Mouse (Mus musculus): ENCODE data around the gene Zfp629.
"Not testable (repeated sequence)": the region's sequence is repeated elsewhere in the genome, so short reads cannot be mapped to it uniquely, and the experiment has no call there.

Zfp629 gene

DNA sequence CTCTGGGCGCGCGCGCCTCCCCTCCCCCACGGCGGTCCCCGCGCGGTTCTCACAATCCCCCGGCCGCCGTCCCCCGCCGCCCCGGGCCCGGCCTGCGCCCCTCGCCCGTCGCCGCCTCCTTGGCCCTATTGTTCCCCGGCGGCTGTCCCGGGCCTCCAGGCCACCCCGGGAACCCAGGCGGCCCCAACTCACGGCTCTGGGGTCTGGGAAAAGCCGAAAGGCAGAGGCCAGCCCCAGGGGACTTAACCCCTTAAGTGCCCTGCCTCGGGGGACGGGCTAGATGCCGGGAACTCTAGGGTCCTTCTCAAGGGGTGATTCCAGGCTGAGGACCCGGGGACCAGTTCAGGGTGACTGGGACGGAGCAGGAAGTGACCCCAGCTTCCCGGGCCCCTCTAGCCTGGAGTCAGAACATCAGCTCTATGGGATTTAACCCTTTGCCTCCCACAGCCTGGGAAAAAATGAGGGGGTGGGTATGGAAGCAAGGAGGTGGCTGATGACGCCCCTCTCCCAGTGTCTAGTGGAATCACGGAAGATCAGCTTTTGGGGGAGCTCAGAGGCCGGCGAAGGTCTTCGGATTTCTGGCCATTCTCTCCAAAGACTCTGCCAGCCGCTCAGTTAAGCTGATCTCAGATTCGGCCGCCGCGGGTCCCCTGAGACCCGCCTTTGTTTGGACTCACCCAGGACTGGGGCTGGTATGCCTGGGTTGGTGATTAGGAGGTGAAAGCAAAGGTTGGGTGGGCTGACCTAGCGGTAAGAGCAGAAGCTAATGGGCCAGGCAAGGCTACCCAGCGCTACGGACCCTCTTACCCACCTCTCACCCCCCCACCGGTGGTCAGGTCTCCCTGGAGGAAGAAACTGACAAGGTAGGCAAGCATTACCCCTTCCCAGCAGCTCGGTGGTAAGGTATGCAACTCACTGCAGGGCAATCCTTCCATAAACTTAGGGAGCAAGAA lies at the start of gene Zfp629:
Gene Zfp629, minus strand, starts transcription at position 907 of the 953 bp plus-strand sequence.
- DNase-seq (ENCODE audit: low read depth, low spot score): peak; percentile 42

GRCm38 (mm10) chr7:127662926-127663325 lies 47.3 kb upstream of the Zfp629 start:
- no peak for DNase-seq (ENCODE audit: low read depth, low spot score)

DNA sequence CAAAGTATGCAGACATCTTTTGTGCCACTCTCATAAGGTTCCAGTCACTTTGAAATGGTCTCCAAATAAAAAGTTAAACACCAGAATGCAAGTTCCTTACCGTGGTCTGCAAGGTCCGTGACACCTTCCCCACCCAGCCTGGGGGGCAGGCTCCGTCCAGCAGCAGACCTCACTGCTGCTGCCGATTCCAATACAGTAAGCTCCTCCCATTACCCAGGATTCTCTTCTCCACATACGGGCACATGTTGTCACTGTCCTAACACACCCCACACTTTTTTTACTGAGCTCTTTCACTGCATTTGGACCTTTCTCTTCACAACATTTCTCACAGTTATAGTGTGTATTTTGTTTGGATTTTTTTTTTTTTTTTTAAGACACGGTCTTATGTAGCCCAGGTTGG lies 46.2 kb upstream of the Zfp629 start:
- peak; percentile 51 for DNase-seq (ENCODE audit: low read depth, low spot score)

- peak; percentile 69 for DNase-seq (ENCODE audit: low read depth, low spot score)
Observed at GRCm38 (mm10) chr7:127660882-127661281, 45.3 kb upstream of the Zfp629 start.

DNA sequence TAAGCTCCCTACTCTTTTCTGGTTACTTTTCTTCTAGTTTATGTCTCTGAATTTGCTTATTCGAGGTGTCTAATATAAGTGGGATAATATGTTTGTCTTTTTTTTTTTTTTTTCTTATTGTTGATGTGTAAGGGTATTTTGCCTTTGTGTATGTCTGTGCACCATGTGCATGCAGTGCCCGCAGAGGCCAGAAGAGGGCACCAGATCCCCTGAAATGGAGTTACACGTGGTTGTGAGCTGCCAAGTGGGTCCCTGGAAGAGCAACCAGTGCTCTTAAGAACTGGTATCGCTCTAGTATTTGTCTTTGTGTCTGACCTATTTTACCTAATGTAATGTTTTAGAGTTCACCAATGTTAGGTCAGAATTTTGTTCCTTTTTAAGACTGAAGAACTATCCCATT lies 41.3 kb upstream of the Zfp629 start:
- peak; percentile 87 for DNase-seq (ENCODE audit: low read depth, low spot score)

- no peak for DNase-seq (ENCODE audit: low read depth, low spot score)
Observed at GRCm38 (mm10) chr7:127654318-127654717, 38.7 kb upstream of the Zfp629 start.

GRCm38 (mm10) chr7:127652050-127652449 lies 36.5 kb upstream of the Zfp629 start:
- DNase-seq (ENCODE audit: low read depth, low spot score): peak; percentile 36

- DNase-seq (ENCODE audit: low read depth, low spot score): no peak
Observed at GRCm38 (mm10) chr7:127651624-127652023, 36.0 kb upstream of the Zfp629 start.

DNA sequence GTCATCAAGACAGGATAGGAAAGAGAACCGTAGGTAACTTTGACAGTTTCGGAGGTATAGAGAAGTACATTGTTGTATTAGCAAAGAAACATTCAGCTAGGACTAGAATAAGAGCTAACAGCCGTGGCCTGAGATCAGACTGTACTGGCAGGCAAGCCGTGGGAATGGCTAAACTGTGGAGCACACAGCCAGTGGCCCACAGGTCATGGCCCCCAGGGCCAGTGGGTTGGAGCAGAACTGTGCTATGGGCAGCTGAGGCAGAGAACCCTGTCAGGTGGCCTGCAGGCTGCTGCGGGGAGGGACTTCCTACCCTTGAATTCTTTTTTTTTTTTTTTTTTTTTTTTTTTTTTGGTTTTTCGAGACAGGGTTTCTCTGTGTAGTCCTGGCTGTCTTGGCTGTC lies 33.6 kb upstream of the Zfp629 start:
- DNase-seq (ENCODE audit: low read depth, low spot score): no peak

DNA sequence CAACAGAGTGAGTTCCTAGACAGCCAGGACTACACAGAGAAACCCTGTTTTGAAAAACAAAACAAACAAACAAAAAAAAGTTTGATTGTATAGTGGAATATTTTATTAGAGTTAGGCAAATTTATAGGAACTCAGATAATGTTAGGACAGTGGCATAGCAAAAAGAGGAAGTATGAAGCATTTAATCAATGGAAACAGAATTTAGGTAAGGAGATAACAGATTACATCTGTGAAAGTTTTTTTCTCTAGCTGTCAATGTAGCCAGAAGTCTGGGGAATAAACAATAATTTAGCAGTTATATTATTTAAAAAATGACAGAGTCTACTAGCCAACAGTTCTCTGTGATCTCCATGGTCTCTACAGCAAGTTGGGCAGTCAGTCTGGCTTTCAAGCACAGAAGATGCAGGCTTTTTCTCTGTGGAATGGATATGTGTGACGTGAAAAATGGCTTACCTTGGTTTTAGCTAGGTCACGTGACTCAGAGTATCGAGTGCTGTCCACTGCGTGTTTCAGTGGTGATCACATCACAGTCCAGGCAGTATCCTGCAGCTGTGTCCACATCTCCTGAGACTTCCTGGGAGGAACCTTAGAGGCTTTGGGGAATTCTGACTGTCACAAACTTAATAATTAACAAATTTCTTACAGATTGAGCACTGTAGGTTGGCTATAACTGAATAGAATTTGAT lies 33.1 kb upstream of the Zfp629 start:
- DNase-seq (ENCODE audit: low read depth, low spot score): no peak

GRCm38 (mm10) chr7:127647576-127647975 lies 32.0 kb upstream of the Zfp629 start:
- not testable (repeated sequence) for DNase-seq (ENCODE audit: low read depth, low spot score)

DNA sequence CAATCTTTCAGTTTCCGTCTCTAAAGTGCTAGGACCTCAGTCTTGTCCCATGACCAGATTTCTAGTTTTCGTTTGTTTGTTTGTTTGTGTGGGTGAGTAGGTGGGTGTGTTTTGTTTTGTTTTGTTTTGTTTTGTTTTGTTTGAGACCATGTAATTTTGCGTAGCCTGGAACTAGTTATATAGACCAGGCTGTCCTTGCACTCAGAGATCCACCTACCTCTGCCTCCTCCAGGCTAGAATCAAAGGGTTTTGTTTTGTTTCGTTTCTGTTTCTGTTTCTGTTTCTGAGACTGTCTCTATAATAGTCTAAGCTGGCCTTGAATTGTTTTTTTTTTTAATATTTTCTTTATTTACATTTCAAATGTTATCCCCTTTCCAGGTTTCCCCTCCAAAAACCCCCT lies 30.8 kb upstream of the Zfp629 start:
- no peak for DNase-seq (ENCODE audit: low read depth, low spot score)

DNA sequence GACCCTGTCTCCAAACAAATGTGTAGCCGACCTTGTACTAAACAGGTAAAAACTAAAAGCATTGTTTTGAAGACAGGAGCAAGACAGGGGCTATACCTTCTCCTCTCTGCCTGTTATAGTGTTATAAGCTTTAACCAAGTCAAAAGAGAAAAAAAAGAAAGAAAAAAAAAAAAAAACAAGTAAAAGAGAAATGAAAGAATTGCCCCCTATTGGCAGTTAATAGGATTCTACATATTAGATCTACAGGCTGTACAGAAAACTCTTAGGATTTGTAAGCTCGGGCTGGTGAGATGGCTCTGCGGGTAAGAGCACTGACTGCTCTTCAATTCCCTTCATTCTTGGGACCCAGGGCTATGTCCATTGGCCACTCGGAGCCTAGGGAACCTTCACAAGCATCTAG lies 26.7 kb upstream of the Zfp629 start:
- no peak for DNase-seq (ENCODE audit: low read depth, low spot score)

DNA sequence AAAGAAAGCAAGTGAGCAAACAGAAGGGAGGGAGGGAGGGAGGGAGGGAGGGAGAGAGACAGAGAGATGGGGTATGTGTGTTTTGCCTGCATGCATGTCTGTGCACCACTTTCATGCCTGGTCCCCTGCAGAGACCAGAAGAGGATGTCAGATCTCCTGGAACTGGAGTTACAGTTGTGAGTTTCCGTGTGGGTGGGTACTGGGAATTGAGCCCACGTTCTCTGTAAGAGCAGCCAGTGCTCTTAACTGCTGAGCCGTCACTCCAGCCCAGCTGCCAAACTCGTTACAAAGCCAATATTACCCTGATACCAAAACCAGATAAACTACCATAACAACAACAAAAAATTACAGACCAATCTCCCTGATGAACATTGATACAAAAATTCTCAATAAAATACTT lies 25.7 kb upstream of the Zfp629 start:
- DNase-seq (ENCODE audit: low read depth, low spot score): no peak

- peak; percentile 74 for DNase-seq (ENCODE audit: low read depth, low spot score)
Observed at GRCm38 (mm10) chr7:127636963-127637362, 21.4 kb upstream of the Zfp629 start.

- peak; percentile 77 for DNase-seq (ENCODE audit: low read depth, low spot score)
Observed at GRCm38 (mm10) chr7:127631416-127631815, 15.8 kb upstream of the Zfp629 start.

- no peak for DNase-seq (ENCODE audit: low read depth, low spot score)
Observed at GRCm38 (mm10) chr7:127628646-127629045, 13.0 kb upstream of the Zfp629 start.

GRCm38 (mm10) chr7:127626471-127626870 lies 10.9 kb upstream of the Zfp629 start:
- no peak for DNase-seq (ENCODE audit: low read depth, low spot score)

GRCm38 (mm10) chr7:127626039-127626438 lies 10.4 kb upstream of the Zfp629 start:
- no peak for DNase-seq (ENCODE audit: low read depth, low spot score)

DNA sequence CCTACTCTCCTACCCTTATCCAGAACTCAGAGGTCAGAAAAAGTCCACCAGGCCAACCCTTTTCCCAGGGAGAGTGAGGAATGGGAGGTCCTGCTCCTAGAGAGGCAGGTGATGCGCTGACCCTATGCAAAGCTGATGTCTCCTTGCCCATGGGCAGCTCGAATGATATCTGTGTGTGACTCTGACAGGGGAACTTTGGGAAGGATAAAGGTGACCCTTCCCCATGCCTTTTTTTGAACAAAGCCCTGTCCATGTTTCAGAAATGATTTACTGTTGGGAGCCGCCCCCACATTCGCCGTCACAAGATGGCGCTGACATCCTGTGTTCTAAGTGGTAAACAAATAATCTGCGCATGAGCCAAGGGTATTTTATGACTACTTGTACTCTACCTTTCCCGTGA lies 2.8 kb upstream of the Zfp629 start:
- not testable (repeated sequence) for DNase-seq (ENCODE audit: low read depth, low spot score)

- DNase-seq (ENCODE audit: low read depth, low spot score): no peak
Observed at GRCm38 (mm10) chr7:127617962-127618361, 2.4 kb upstream of the Zfp629 start.

- no peak for DNase-seq (ENCODE audit: low read depth, low spot score)
Observed at GRCm38 (mm10) chr7:127616881-127617280, 1.3 kb upstream of the Zfp629 start.

- DNase-seq (ENCODE audit: low read depth, low spot score): no peak
Observed at GRCm38 (mm10) chr7:127616336-127616735, 739 bp upstream of the Zfp629 start.

All from ZHBTc4 (cell line).